Mouse (Mus musculus) hindbrain, embryonic 16.5 days (tissue): Measurements from ENCODE around the gene Plppr1. TPM values are rescaled to one million over a fixed set of nuclear protein-coding genes. Genes with fewer than 3 reads are reported as not detected.

Experiments
- ATAC-seq: fragments of 200-750 bp; cut with Nextera tagmentation; 2 replicates; pipeline ENCODE4 v1.8.0; 2017; ENCODE audit warnings: moderate TSS enrichment, moderate library complexity
- H3K27ac ChIP-seq: fragments of 300-500 bp; sonication (generic); 2 replicates; pipeline ENCODE4 v1.5.1; 2014; ENCODE audit warnings: low read depth, mild to moderate bottlenecking, control low read depth, low read length, moderate library complexity
- H3K27me3 ChIP-seq: fragments of 300-500 bp; sonication (generic); replicated peaks from 2 replicates; pipeline ENCODE4 v1.6.1; 2014; ENCODE audit warnings: low read length; ENCODE audit not compliant: control insufficient read depth, insufficient read depth
- H3K36me3 ChIP-seq: fragments of 300-500 bp; sonication (generic); 2 replicates; pipeline ENCODE4 v1.6.1; 2014; ENCODE audit warnings: mild to moderate bottlenecking, low read length, moderate library complexity, mixed read lengths; ENCODE audit not compliant: control insufficient read depth, insufficient read depth
- H3K4me1 ChIP-seq: fragments of 300-500 bp; sonication (generic); 2 replicates; pipeline ENCODE4 v1.6.1; 2014; ENCODE audit warnings: low read depth, low read length; ENCODE audit not compliant: control insufficient read depth, insufficient read depth
- H3K4me2 ChIP-seq: fragments of 300-500 bp; sonication (generic); 2 replicates; pipeline ENCODE4 v1.6.1; 2014; ENCODE audit warnings: mild to moderate bottlenecking, low read length, control low read depth, moderate library complexity
- H3K4me3 ChIP-seq: fragments of 300-500 bp; sonication (generic); 2 replicates; pipeline ENCODE4 v1.5.1; 2014; ENCODE audit warnings: mild to moderate bottlenecking, low read length, control low read depth, moderate library complexity
- H3K9ac ChIP-seq: fragments of 300-500 bp; sonication (generic); 2 replicates; pipeline ENCODE4 v1.6.1; 2014; ENCODE audit warnings: low read depth, mild to moderate bottlenecking, control low read depth, low read length, moderate library complexity
- H3K9me3 ChIP-seq: fragments of 300-500 bp; sonication (generic); 2 replicates; pipeline ENCODE4 v1.6.1; 2014; ENCODE audit warnings: mild to moderate bottlenecking, low read length, moderate library complexity; ENCODE audit not compliant: control insufficient read depth
- WGBS: fragments of 180-500 bp; shearing (Covaris S2); extraction: QIAGEN DNeasy Blood & Tissue Kit; methylation state at CpG from one replicate; pipeline ENCODE4 v1.1.7; 2014; 5-methylcytosine and 5-hydroxymethylcytosine counted together
- polyA plus RNA-seq: library from polyadenylated mRNA; unstranded; fragments of >200 nt; fragmentation: Nextera tagmentation; extraction: Ambion mirVana; gene quantifications from 2 replicates; pipeline ENCODE4 v1.2.1, GENCODE M21; 2015

Gene Plppr1
- polyA plus RNA-seq, 1 experiment from 2014 or later: 67.3 TPM

DNA sequence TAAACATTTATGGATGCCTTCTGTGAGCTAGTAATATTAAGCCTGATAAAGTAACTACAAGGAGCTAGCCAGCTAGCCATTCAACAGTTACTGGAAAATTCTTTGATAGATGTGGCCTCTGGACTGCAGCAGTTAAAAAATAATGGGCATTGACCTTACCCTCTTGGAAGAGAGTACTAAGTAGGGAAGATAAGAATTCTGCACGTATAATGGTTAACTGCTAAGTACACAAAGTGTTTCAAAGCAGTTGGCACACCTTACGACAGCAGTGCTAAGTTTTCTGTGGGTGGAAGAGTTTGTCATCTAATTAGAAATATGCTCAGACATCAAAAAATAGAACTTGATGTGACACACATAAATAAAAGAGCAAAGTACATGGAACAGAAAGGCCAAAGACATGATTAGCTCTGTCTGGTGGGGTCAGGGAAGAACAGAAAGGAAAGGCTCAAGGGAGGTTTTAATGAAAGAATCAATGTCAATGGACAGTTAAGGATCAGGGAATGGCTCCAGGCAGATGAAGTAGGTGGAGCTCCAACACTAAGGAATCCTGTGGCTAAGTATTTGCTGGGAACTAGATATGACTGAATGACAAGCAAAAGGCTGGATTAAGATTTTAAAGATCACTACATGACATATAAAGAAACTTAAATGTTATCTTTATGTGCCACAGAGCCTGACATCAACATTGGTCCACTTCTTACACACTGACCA is 120.6 kb downstream of the Plppr1 start:
- Histone ChIP-seq H3K4me1 (no peaks in the 10 kb centered on the region; the same call in 1 of the 2 replicates), H3K4me3 (no peak overlapping the region), H3K27ac (no peak overlapping the region), H3K4me2 (no peak overlapping the region), H3K36me3 (no peaks in the 10 kb centered on the region), H3K27me3 (no peaks in the 10 kb centered on the region), H3K9me3 (no peaks in the 10 kb centered on the region), H3K9ac (no peak overlapping the region)
- 72% methylated on average over 2 of the region's 2 CpGs for WGBS
- no peak for ATAC-seq

DNA sequence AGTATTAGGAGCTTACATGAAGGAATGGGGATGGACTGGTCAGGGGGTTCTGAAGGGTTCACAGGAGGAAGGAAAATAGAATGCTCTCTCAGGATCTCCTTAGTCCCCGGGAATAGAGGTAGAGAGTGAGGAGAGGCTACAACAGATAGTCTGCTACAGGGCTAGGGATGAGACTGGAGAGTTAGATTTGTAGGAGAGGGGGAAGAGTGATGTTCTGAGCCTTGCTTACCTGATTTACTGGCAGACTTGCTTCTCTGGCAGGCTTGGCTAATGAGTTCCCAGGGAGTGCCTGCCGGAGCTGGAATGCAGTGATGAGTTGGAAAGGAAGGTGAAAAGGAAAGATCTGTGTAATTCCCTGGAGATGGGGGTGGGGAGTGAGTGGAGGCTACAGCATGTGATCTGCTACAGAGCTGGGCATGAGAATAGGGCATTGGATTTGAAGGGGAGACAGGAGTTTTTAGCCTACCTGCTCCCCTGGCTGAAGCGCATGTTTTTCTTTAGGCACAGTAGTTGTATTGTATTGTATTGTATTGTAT is 131.0 kb downstream of the Plppr1 start:
- Histone ChIP-seq H3K4me3 (no peak overlapping the region), H3K4me1 (peaks cover 4% of the 10 kb centered on the region; the same call in 1 of the 2 replicates), H3K27me3 (no peaks in the 10 kb centered on the region), H3K4me2 (no peak overlapping the region), H3K9ac (no peak overlapping the region), H3K9me3 (no peaks in the 10 kb centered on the region), H3K27ac (no peak overlapping the region), H3K36me3 (no peaks in the 10 kb centered on the region)
- ATAC-seq: peak; percentile 75; the same call in 1 of the 2 replicates
- WGBS: 56% methylated on average over 3 of the region's 3 CpGs

DNA sequence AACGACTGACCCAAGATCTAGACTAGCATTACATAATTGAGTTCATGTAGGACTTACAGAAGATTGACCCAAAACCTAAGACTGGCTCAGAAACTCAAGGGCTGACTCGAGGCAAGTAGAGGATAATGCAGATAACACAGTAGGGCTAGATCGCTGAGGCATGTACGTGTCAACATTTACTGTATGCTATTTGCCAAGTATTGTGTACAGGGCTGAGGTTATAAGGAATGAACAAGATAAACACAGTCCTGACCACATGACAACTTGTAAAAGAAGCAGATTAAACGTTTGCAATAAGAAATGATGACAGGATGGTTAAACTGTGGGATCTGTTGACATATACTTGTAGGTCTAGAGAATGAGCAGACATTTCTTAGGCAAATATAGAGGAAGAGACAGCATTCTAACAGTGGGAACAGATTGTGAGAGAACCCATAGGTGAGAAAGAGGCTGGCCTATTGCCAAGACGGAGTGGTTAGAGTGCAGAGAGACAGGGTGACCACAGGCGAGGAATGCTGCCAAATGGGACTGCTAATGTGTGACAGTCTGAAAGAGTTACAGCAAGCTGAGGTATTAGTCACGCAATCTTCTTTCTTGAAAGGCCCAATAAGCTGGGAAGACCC is 138.2 kb downstream of the Plppr1 start:
- H3K27ac ChIP-seq: no peak overlapping the region
- H3K4me3 ChIP-seq: no peak overlapping the region
- H3K27me3 ChIP-seq: no peaks in the 10 kb centered on the region
- H3K4me1 ChIP-seq: no peaks in the 10 kb centered on the region
- H3K4me2 ChIP-seq: no peak overlapping the region
- 70% methylated on average over 8 of the region's 8 CpGs for WGBS
- no peaks in the 10 kb centered on the region for H3K36me3 ChIP-seq
- no peaks in the 10 kb centered on the region for H3K9me3 ChIP-seq
- peak; percentile 80 for ATAC-seq
- H3K9ac ChIP-seq: no peak overlapping the region

DNA sequence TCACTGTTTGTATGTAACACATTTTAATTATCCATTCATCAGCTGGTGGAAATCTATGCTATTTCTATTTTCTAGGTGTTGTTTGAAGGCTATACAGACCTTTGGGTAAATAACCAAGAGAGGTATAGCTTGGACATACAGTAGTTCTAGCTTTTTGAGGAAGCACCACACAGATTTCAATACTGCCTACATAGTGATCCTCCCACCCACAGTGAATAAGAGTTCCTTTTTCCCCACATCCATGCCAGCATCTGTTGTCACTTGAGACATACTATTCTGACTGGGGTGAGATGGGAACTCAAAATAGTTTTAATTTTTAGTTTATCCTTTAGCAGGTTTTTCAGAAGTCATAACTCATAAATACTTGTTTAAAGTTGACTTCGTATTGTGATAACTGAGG is 151.4 kb downstream of the Plppr1 start:
- no peak overlapping the region for H3K27ac ChIP-seq
- no peaks in the 10 kb centered on the region for H3K9me3 ChIP-seq
- H3K27me3 ChIP-seq: no peaks in the 10 kb centered on the region
- 97% methylated on average over 1 of the region's 1 CpGs for WGBS
- no peak overlapping the region for H3K4me3 ChIP-seq
- H3K4me2 ChIP-seq: no peak overlapping the region
- no peak for ATAC-seq
- no peak overlapping the region for H3K9ac ChIP-seq
- H3K4me1 ChIP-seq: peaks cover 10% of the 10 kb centered on the region
- H3K36me3 ChIP-seq: no peaks in the 10 kb centered on the region

DNA sequence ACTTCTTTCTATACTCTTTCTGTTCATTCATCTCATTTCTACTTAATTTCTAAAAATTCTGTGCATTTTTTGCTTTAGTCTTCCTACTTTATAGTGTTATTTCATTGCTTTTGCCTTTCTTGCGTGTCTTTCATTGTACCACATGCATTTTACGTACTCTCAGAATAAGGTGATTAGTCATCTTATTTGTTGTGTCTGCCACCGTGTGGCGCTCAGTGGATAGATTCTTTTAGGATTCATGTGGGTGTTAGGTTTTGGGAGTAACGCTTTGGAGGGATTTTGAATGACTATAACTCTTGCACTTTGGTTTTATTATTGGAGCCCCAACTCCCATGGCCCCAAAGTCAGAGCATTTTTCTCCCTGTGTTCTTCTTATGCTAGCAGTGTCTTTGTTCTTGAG is 152.5 kb downstream of the Plppr1 start:
- Histone ChIP-seq H3K4me1 (peaks cover 10% of the 10 kb centered on the region), H3K9me3 (no peaks in the 10 kb centered on the region), H3K4me2 (no peak overlapping the region), H3K4me3 (no peak overlapping the region), H3K27me3 (no peaks in the 10 kb centered on the region), H3K27ac (no peak overlapping the region), H3K9ac (no peak overlapping the region), H3K36me3 (no peaks in the 10 kb centered on the region)
- no peak for ATAC-seq
- WGBS: 58% methylated on average over 5 of the region's 5 CpGs

DNA sequence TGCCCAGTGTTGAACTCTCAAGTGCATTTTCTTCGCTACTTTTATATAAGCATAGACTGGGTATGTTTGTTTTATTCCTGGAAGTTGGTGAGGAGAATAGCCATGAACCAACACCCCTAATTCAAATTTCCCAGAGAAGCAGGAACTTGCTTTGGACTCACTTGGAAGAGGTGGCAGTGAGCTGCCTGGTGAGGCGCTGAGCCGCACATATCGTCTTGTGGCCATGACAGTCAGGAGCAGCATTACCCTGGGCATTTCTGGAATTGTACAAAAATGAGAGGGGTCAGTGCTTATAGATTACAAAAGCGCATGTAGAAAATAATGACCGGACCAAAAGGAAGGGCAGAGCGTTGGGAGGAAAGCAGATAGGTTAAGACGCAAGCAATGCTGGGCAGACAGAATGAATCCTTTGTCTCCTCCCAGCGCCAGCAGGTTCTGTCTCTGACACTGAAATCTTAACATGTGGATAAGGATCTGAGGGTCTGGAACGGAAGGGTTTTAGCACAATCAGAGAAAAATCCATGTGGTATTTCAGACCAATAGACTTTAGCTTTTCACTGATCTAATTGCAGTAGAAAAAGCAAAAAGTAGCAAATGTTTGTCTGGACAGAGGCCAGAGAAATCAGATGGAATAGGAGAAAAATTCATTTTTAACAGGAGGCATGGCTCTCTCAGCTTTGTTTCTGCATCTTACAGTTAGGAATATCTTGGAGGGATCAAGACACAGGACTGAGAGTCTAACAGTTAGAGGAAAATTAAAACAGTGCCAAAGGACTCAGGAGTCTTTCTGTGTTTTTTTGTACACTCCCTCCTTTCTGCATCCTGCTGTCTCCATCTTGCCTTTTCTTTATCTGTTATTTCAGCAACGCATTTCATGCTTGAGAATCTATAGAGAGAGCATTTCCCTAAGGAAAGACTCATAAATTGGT is 153.8 kb downstream of the Plppr1 start:
- H3K9me3 ChIP-seq: no peaks in the 10 kb centered on the region
- H3K4me2 ChIP-seq: no peak overlapping the region
- ATAC-seq: no peak; the same call in 1 of the 2 replicates
- H3K36me3 ChIP-seq: no peaks in the 10 kb centered on the region
- peak overlapping the region; percentile 29; the same call in 1 of the 2 replicates for H3K27ac ChIP-seq
- WGBS: 72% methylated on average over 11 of the region's 11 CpGs
- H3K9ac ChIP-seq: no peak overlapping the region
- no peak overlapping the region for H3K4me3 ChIP-seq
- peaks cover 10% of the 10 kb centered on the region for H3K4me1 ChIP-seq
- H3K27me3 ChIP-seq: no peaks in the 10 kb centered on the region

DNA sequence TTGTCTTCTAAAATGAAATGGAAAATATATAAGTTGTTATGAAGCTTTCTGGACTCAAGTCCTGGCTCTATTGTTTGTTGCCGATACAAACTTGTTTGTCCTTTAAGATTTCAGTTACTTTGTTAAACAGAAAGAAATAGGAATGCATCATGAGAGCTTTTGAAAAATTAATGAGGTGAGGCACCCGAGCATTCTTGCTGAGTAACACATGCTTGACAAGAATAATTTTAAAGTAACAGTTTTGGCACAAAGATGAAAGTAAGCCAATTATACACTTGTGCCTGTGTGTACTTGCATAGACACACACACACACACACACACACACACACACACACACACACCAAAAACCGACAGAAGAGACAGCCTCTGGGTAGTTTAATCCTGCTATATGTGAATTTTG is 155.3 kb downstream of the Plppr1 start:
- H3K4me1 ChIP-seq: peaks cover 10% of the 10 kb centered on the region
- no peak overlapping the region for H3K4me2 ChIP-seq
- no peak overlapping the region for H3K27ac ChIP-seq
- no peaks in the 10 kb centered on the region for H3K36me3 ChIP-seq
- H3K9ac ChIP-seq: no peak overlapping the region
- no peak for ATAC-seq
- no peaks in the 10 kb centered on the region for H3K9me3 ChIP-seq
- 64% methylated on average over 3 of the region's 3 CpGs for WGBS
- H3K4me3 ChIP-seq: no peak overlapping the region
- no peaks in the 10 kb centered on the region for H3K27me3 ChIP-seq

DNA sequence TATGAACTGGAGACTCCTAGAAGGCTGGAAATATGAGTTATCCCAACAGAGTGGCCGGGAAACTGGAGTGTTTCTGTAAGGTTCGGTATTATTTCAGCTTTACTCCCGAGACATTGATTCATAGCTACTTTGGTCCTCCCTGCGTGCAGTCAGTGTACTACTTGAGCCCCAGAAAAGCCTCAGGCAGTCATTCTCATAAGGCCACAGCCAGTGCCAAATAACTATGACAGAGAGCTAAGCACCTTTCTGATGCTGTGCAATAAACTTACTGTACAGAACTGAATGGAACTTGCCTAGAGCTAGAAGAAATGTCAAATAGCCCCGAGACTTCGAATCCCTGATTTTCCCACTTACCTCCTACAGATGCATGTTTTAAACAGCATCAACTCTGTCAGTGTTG is 164.4 kb downstream of the Plppr1 start:
- Histone ChIP-seq H3K9ac (no peak overlapping the region), H3K27ac (no peak overlapping the region), H3K4me1 (no peaks in the 10 kb centered on the region), H3K4me3 (no peak overlapping the region), H3K27me3 (no peaks in the 10 kb centered on the region), H3K9me3 (no peaks in the 10 kb centered on the region), H3K4me2 (no peak overlapping the region), H3K36me3 (no peaks in the 10 kb centered on the region)
- peak; percentile 65; the same call in 1 of the 2 replicates for ATAC-seq
- WGBS: 68% methylated on average over 6 of the region's 6 CpGs

DNA sequence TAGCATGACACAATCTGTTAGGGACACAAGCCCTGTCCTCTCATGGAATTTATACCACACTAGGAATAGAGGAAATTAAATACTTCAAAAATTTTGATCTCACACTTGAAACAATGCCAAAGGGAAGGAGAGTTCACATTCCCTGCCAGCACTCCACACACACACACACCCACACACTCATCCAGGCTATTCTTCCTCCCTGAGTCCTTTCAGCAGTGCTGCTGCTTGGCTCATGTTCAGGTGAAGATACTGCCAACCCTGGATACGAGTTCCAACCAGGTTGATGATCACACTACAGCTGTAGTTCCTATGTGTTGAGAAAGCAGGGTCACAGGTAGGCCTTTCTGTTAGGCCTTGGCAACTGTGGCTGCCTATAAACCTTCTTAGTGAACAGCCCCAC is 165.9 kb downstream of the Plppr1 start:
- H3K4me2 ChIP-seq: no peak overlapping the region
- 60% methylated on average over 1 of the region's 1 CpGs for WGBS
- ATAC-seq: no peak
- H3K27me3 ChIP-seq: no peaks in the 10 kb centered on the region
- H3K4me3 ChIP-seq: no peak overlapping the region
- H3K9me3 ChIP-seq: no peaks in the 10 kb centered on the region
- no peaks in the 10 kb centered on the region for H3K36me3 ChIP-seq
- no peak overlapping the region for H3K9ac ChIP-seq
- H3K27ac ChIP-seq: no peak overlapping the region
- no peaks in the 10 kb centered on the region for H3K4me1 ChIP-seq
